Mouse (Mus musculus) heart, adult 2 months (tissue): ENCODE data around the gene Smim11.

Experiments
- CTCF ChIP-seq: fragments of 200-600 bp; IDR thresholded peaks from 2 replicates; pipeline ENCODE4 v1.8.1; 2022; ENCODE audit warnings: antibody characterized with exemption, mild to moderate bottlenecking, moderate library complexity
- POLR2A ChIP-seq: fragments of 200-500 bp; IDR thresholded peaks from 2 replicates; pipeline ENCODE4 v1.6.1; 2011; ENCODE audit warnings: mild to moderate bottlenecking, low read depth, low read length, control low read depth; ENCODE audit not compliant: insufficient read depth

DNA sequence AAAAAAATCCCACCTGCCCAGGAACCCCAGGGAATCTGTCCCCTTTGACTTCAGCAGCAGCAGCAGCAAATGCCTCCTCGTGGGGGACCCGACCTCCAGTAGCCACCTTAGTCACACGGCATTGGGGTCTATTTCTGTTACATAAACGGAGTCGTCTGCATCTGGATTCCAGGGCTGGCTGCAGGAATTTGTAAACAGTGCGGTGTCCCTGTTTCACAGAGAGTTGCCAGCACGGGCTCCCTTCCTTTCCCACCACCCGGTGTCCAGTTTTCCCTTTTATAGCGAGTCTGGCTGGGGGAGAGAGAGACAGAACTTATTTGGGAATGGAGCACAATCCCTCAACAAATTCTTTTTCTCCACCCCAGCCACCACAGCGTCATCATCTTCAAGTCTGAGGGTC lies 16.0 kb upstream of the Smim11 start:
- TF ChIP-seq POLR2A = no peak
- TF ChIP-seq CTCF = no peak
